Comparison of ENCODE assay signal across 31 mouse cellular contexts in the genomic region with DNA sequence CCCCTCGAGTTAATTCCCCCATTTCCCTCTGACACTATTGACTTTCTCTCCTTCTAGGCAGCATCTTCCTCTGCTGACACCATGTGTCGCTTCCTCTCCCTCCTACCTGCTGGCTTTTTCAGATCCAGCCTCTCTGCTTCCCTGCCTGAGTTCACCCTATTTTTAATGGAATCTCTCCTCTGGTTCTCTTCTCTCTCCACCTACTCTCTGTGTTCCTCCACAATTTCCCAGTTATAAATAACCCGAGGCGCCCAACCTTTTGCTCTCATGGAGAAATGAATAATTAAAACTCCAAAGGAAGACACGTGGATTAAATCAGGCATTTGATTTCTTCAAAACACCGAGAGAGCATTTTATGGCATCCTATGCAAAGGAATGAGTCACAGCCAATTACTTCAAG.
DNase-seq lines count a peak whose midpoint lies in the region; ATAC-seq lines count a peak whose summit lies in the region.
"Had no signal": no experiment of that assay in that cellular context is flagged by ENCODE, and none has a peak within 500 bp of the region (broad histone marks: within the 10 kb centered on the region; RNA-seq: fewer than 3 reads in every experiment).

No protein-coding gene starts in this region.

- no peaks in the 10 kb centered on the region for H3K9me3 ChIP-seq in midbrain, embryonic 14.5 days (ENCODE audit: control insufficient read depth, low read length)
- no peaks in the 10 kb centered on the region for H3K9me3 ChIP-seq in forebrain, embryonic 16.5 days (ENCODE audit: control insufficient read depth, low read length)
- H3K9me3 ChIP-seq: forebrain, embryonic 13.5 days; midbrain, embryonic 13.5 days had no signal

- H3K4me2 ChIP-seq in midbrain, embryonic 14.5 days (ENCODE audit: low read length) = no peak overlapping the region
- no peak overlapping the region for H3K4me2 ChIP-seq in forebrain, embryonic 16.5 days (ENCODE audit: low read length)
- H3K4me2 ChIP-seq: forebrain, embryonic 13.5 days; heart, embryonic 11.5 days; hindbrain, embryonic 14.5 days; midbrain, embryonic 13.5 days had no signal

- no peak overlapping the region for H3K4me3 ChIP-seq in midbrain, embryonic 14.5 days (replicated peaks; ENCODE audit: low read depth, low read length)
- no peak overlapping the region for H3K4me3 ChIP-seq in forebrain, embryonic 16.5 days (replicated peaks; ENCODE audit: low read length)
- H3K4me3 ChIP-seq: forebrain, embryonic 13.5 days; gastrocnemius, adult 2 months; midbrain, embryonic 13.5 days had no signal

- ATAC-seq in midbrain, embryonic 14.5 days (ENCODE audit: low FRiP score, low TSS enrichment) = no peak
- ATAC-seq in forebrain, embryonic 16.5 days = no peak
- ATAC-seq: activated CD4-positive, CD25-positive, alpha-beta regulatory T cell, adult 4 months; forebrain, embryonic 13.5 days; intestine, postnatal 0 days; midbrain, embryonic 13.5 days had no signal

- no peak overlapping the region for H3K27ac ChIP-seq in midbrain, embryonic 14.5 days (replicated peaks; ENCODE audit: low read depth, low read length)
- no peak overlapping the region for H3K27ac ChIP-seq in forebrain, embryonic 16.5 days (ENCODE audit: low read length)
- H3K27ac ChIP-seq: forebrain, embryonic 13.5 days; gastrocnemius, adult 2 months; hindbrain, embryonic 14.5 days; liver, embryonic 14.5 days; macrophage; midbrain, embryonic 13.5 days had no signal

- H3K4me1 ChIP-seq in midbrain, embryonic 14.5 days (ENCODE audit: control insufficient read depth, insufficient read depth, low read length) = no peaks in the 10 kb centered on the region
- peaks cover 13% of the 10 kb centered on the region; the same call in 1 of the 2 replicates for H3K4me1 ChIP-seq in forebrain, embryonic 16.5 days (replicated peaks; ENCODE audit: control insufficient read depth, insufficient read depth, low read length)
- H3K4me1 ChIP-seq: midbrain, embryonic 13.5 days had no signal

- no peak overlapping the region for H3K9ac ChIP-seq in midbrain, embryonic 14.5 days (replicated peaks; ENCODE audit: low read length)
- H3K9ac ChIP-seq in forebrain, embryonic 16.5 days (replicated peaks; ENCODE audit: low read depth, low read length) = no peak overlapping the region
- H3K9ac ChIP-seq: forebrain, embryonic 13.5 days; hindbrain, embryonic 14.5 days; liver, embryonic 14.5 days; midbrain, embryonic 13.5 days had no signal

- H3K36me3 ChIP-seq in midbrain, embryonic 14.5 days (ENCODE audit: control insufficient read depth, insufficient read depth, low read length) = no peaks in the 10 kb centered on the region
- no peaks in the 10 kb centered on the region for H3K36me3 ChIP-seq in forebrain, embryonic 16.5 days (ENCODE audit: control insufficient read depth, insufficient read depth)
- H3K36me3 ChIP-seq: midbrain, embryonic 13.5 days had no signal

- no peaks in the 10 kb centered on the region for H3K27me3 ChIP-seq in midbrain, embryonic 14.5 days (ENCODE audit: control insufficient read depth, insufficient read depth, low read length)
- no peaks in the 10 kb centered on the region for H3K27me3 ChIP-seq in forebrain, embryonic 16.5 days (replicated peaks; ENCODE audit: control insufficient read depth, insufficient read depth, low read length)
- H3K27me3 ChIP-seq: forebrain, embryonic 13.5 days; midbrain, embryonic 13.5 days had no signal

- DNase-seq in layer of hippocampus, adult 9-11 months = peak; percentile 14
- DNase-seq in layer of hippocampus, adult 11-12 months (ENCODE audit: low spot score) = no peak
- DNase-seq in right cerebral cortex, adult 2 months (ENCODE audit: low spot score in 2 of 2) = peak; percentile 34 to 46
- DNase-seq in right cerebral cortex, postnatal 14 days = no peak
- peak; percentile 13 to 20 for DNase-seq in left cerebral cortex, postnatal 14 days (ENCODE audit: low spot score in 2 of 2)
- no peak for DNase-seq in midbrain, embryonic 14.5 days
- DNase-seq: adrenal gland, adult 2 months; adrenal gland, postnatal 36 days; B cell, adult 2 months; cerebellum, adult 2 months; cerebellum, postnatal 14 days; gastrocnemius, adult 2 months; gastrocnemius, postnatal 36 days; heart, adult 18-20 months; heart, postnatal 4 days; kidney, adult 9 months; kidney, postnatal 10 days; liver; lung, adult 2 months; lung, postnatal 10 days; retina, postnatal 1 day; thymus, postnatal 25 days had no signal

- intact Hi-C loops in left cerebral cortex, postnatal 14 days (cut with DNase I) = no loop called here

- 76% methylated on average over 6 of the region's 6 CpGs for WGBS in midbrain, embryonic 14.5 days
- 73% methylated on average over 6 of the region's 6 CpGs for WGBS in forebrain, embryonic 16.5 days

Comparison
In these comparisons a context has a peak if more than half of its experiments do, and no peak if none do; other contexts are left out.
1. DNase-seq: peak in layer of hippocampus, adult 9-11 months (single experiment), right cerebral cortex, adult 2 months (2 of 2) and left cerebral cortex, postnatal 14 days (2 of 2); none in layer of hippocampus, adult 11-12 months (single experiment), right cerebral cortex, postnatal 14 days (single experiment) and midbrain, embryonic 14.5 days (single experiment).